Mouse (Mus musculus): ENCODE data around the gene Actr2. TPM values are rescaled to one million over a fixed set of nuclear protein-coding genes. Genes with fewer than 3 reads are reported as not detected.
A peak's percentile ranks its signal among the peaks of the same experiment; 100 is the strongest.
"Not testable (repeated sequence)": the region's sequence is repeated elsewhere in the genome, so short reads cannot be mapped to it uniquely, and the experiment has no call there.

Actr2 gene
- 152 TPM for polyA plus RNA-seq (2021)

DNA sequence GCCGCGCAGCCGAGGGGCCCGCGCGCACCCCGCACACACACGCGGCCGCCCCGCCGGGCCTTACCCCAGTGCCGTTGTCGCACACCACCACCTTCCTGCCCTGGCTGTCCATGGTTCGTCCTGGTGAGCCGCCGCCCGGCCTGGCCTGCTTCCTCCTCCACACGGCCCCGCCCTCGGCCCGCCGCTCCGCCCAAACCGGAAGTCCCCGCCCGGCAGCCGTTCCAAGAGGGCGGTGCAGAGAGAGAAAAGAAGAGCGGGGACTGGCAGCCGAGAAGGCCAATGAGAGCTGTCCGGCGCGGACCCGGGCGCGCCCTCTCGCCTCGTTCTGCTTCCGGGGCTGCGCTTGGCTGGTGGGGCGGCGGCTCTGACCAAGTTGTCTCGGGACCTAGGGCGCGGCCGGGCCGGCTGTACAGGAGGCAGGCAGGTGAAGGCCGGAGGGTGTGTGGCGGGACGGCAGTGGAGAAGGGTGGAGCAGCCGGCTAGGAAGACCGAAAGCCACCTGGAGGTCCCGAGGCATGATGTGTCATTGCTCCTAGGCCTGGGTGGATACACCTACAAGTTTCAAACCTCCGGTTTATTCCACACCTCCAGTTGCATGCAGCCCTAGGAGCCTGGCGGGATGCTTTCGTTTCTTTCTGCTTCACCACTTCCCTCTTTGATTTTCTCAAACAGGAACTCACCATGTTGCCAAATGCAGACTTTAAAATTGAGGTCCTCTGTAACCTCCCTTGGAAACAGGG lies at the start of gene Actr2:
Gene Actr2, minus strand, starts transcription at position 173 of the 740 bp plus-strand sequence.
- ATAC-seq (peak; percentile 99), DNase-seq (ENCODE audit: low read depth, low spot score) (peak; percentile 68)
- CTCF ChIA-PET = interaction anchor here (1.3 to 1.6 kb wide), 2 partner anchors 11 to 187 kb away, joined by 3 to 6 read pairs; no protein-coding TSS in a partner anchor
- no peaks in the 10 kb centered on the region for H3K27me3 ChIP-seq
- in situ Hi-C loops (cut with MboI; ENCODE audit: low pct_unique_long_range_greater_than_20kb) = no loop called here
- no peak for TF ChIP-seq CTCF (IDR thresholded peaks at IDR 0.05)
- POLR2A ChIA-PET = interaction anchor here (1.5 kb wide), 1 partner anchor 193 kb away, joined by 4 read pairs; no protein-coding TSS in a partner anchor

DNA sequence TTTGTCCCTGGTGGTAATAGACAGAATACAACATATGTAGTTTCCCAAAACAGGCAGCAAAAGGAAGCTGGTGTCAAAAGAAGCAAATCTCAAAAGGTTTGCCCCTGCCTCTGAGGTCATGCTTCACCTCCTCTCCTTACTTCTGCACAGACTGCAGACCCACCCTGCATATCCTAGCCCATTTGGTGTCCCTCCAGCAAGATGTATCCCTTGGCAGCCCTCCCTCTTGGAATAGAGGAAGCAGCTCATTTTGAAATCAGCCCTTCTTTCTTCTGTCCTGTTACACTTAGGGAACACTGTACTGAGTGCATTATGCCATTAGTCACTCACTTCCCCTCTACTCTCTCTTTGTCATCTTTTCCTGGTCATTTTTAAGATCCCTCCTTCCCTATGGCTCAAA lies 46.2 kb upstream of the Actr2 start:
- H3K27me3 ChIP-seq = peaks cover 3% of the 10 kb centered on the region
- ChIA-PET CTCF (no interaction called here), POLR2A (no interaction called here)
- DNase-seq (ENCODE audit: low read depth, low spot score) (no peak), ATAC-seq (no peak)
- in situ Hi-C loops (cut with MboI; ENCODE audit: low pct_unique_long_range_greater_than_20kb) = no loop called here
- no peak for TF ChIP-seq CTCF (IDR thresholded peaks at IDR 0.05)

DNA sequence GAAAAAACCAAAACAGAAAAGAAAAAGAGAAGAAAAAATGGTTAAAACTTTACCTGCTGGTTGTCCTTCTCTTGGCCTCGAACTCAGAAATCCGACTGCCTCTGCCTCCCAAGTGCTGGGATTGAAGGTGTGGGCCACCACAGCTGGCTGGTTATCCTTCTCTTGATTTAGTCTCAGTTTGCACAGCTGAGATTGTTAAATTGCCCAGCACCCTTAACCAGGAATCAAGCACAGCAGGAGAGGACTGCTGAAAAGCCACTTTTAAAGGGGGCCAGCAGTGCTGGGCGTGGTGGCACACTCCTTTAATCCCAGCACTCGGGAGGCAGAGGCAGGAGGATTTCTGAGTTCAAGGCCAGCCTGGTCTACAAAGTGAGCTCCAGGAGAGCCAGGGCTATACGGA lies 40.8 kb upstream of the Actr2 start:
- DNase-seq (ENCODE audit: low read depth, low spot score); CTCF ChIA-PET; H3K27me3 ChIP-seq; ATAC-seq; POLR2A ChIA-PET; in situ Hi-C loops (cut with MboI; ENCODE audit: low pct_unique_long_range_greater_than_20kb): not testable (repeated sequence)

DNA sequence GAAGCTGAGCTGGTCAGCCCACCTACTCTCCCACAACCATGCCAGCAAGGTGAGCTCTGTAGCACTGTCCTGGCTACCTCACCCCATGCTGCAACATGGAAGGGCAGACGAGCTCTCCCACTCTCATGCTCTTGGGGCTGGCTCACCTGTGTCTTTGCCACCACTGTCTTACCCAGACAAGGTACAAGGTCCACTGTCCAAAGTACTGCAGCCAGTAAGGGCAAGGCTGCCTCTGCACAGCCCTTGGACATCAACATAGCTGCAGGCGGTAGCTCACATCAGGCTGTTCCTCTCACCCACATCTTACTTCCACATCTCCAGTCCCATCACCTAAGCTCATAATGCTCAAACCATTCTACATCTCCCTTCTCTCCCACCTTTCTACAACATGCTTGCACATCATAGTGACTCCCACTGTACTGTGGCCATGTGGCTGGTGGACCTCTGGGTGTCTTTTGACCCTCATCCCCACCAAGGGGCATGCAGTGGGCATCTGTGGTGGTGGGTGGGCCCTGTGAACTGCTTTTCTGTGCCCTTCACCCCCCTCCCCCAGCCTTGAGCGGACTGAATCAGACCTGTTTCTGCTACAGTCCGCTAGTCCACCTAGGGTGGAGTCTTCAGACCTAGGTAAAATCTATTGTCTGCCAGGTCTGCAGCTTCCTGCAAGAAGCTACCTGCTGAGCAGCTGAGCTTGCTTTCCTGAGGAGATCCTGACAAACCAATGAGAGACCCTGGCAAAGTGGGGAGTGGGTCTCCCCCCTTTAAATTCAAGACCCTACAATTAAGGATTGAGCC lies 39.6 kb upstream of the Actr2 start:
- no peak for TF ChIP-seq CTCF (IDR thresholded peaks at IDR 0.05)
- ATAC-seq (peak; percentile 12), DNase-seq (ENCODE audit: low read depth, low spot score) (no peak)
- in situ Hi-C loops (cut with MboI; ENCODE audit: low pct_unique_long_range_greater_than_20kb) = no loop called here
- POLR2A ChIA-PET = no interaction called here
- H3K27me3 ChIP-seq = peaks cover 3% of the 10 kb centered on the region
- CTCF ChIA-PET = interaction anchor here (0.9 kb wide), 1 partner anchor 36 kb away, joined by 3 read pairs; no protein-coding TSS in a partner anchor

DNA sequence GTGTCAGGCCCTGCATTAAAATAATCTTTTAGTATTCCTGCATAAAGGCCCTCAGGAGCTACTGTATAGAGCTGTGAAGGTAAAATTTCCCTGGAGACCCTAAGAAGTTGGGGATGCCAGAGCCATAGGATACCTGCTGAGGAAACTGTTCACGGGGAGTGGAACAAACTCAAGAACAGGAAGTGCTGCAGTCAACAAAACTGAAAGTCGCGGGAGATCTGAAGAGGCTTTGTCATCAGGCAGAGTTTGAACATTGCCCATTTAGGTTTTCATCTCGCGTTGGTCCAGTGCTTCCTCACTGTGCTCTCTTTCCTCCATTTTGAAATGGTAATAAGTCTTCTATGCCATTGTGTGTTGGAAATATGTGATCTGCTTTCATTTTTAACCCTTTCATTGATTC lies 38.6 kb upstream of the Actr2 start:
- POLR2A ChIA-PET = interaction anchor here (0.6 kb wide), 1 partner anchor 142 kb away, joined by 4 read pairs; no protein-coding TSS in a partner anchor
- CTCF ChIA-PET = no interaction called here
- H3K27me3 ChIP-seq = peaks cover 3% of the 10 kb centered on the region
- ATAC-seq (no peak), DNase-seq (ENCODE audit: low read depth, low spot score) (no peak)
- no peak for TF ChIP-seq CTCF (IDR thresholded peaks at IDR 0.05)
- in situ Hi-C loops (cut with MboI; ENCODE audit: low pct_unique_long_range_greater_than_20kb) = no loop called here

DNA sequence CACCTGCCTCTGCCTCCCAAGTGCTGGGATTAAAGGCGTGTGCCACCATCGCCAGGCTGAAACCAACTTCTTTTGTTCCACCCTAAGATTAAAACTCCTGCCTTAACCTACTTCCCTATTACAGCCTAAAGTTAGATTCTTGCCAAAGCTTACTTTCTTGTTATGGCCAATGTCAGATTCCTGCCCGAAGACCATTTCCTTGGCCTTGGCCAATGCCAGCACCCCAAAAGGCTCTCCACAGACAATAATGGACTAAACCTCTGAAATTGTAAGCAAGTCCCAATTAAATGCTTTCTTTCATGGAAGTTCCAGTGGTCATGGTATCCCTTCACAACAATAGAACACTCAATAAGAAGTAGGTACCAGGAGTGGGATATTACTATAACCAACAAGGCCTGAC lies 37.2 kb upstream of the Actr2 start:
- H3K27me3 ChIP-seq = no peaks in the 10 kb centered on the region
- ChIA-PET CTCF (no interaction called here), POLR2A (interaction anchor here (0.6 kb wide), 1 partner anchor 17 kb away, joined by 4 read pairs; no protein-coding TSS in a partner anchor)
- DNase-seq (ENCODE audit: low read depth, low spot score) (no peak), ATAC-seq (no peak)
- in situ Hi-C loops (cut with MboI; ENCODE audit: low pct_unique_long_range_greater_than_20kb) = loop anchor here (25.0 kb wide), 1 partner anchor 112 kb away; no protein-coding TSS in a partner anchor
- TF ChIP-seq CTCF (IDR thresholded peaks at IDR 0.05) = no peak

DNA sequence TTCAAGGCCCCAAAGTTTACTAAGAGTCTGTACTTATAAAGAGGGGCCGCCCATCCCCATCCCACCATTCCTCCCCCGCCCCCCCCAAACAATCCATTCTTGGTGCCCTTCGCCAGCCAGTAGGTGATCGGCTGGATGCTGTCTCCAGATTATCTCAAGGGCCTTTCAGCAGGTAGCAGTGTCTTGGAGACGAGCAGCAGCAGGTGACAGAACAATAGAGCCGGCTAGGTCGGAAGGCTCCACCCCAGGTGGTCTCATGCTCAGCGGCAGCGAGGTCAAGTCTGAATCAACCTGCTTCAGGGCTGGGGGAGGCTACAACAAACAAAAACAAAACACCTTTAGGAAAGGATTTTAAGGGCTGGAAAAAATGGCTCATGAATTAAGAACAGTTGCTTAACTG lies 32.7 kb upstream of the Actr2 start:
- POLR2A ChIA-PET = no interaction called here

DNA sequence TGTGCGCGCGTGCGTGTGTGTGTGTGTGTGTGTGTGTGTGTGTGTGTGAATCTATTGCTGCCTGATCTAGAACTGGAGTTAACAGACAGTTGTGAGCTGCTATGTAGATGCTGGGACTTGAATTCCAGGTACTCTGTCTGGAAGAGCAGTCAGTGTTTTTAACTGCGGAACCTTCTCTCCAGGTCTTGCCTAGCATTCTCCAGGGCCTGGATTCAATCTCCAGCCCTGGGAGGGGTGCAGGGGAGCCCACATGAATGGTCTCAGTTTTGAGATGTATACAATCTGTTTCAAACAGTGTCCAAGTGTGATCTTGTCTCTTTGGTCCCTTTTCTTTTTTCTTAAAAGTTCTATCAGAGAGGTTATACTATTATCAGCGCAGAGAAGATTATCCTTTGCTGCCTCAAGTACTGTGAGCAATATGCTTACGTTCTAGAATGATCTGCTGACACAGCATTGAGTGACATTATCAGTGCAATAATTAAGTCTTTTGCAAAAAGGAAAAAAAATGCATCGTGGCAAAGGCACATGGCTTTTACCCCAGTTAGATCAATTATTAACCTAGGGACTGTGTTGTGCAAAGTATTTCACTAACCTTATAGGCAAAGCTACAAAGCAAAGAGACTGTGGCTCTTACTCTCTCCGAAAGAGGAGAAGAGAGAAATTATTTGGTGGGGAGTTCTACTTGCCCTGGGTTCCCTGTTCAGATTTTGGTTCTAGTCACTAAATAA lies 32.0 kb upstream of the Actr2 start:
- no peak for TF ChIP-seq CTCF (IDR thresholded peaks at IDR 0.05)
- no peaks in the 10 kb centered on the region for H3K27me3 ChIP-seq
- no peak for ATAC-seq
- ChIA-PET POLR2A (no interaction called here), CTCF (no interaction called here)
- in situ Hi-C loops (cut with MboI; ENCODE audit: low pct_unique_long_range_greater_than_20kb) = loop anchor here (25.0 kb wide), 1 partner anchor 118 kb away; no protein-coding TSS in a partner anchor
- no peak for DNase-seq (ENCODE audit: low read depth, low spot score)

More for the DNA sequence above, 32.7 kb upstream of the Actr2 start:
- CTCF ChIA-PET = no interaction called here
- no peaks in the 10 kb centered on the region for H3K27me3 ChIP-seq
- TF ChIP-seq CTCF (IDR thresholded peaks at IDR 0.05) = no peak
- in situ Hi-C loops (cut with MboI; ENCODE audit: low pct_unique_long_range_greater_than_20kb) = loop anchor here (25.0 kb wide), 1 partner anchor 117 kb away; no protein-coding TSS in a partner anchor
- DNase-seq (ENCODE audit: low read depth, low spot score) (no peak), ATAC-seq (no peak)

DNA sequence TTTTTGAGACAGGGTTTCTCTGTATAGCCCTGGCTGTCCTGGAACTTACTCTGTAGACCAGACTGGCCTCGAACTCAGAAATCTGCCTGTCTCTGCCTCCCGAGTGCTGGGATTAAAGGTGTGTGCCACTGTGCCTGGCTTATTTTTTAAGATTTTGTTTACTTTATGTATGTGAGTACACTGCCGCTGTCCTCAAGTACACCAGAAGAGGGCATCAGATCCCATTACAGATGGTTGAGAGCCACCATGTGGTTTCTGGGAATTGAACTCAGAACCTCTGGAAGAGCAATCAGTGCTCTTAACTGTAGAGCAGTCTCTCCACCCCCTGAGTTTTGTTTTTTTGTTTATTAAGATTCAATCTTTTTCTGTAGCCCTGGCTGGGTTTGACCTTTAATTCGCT lies 31.0 kb upstream of the Actr2 start:
- ATAC-seq; CTCF ChIA-PET; DNase-seq (ENCODE audit: low read depth, low spot score); H3K27me3 ChIP-seq; POLR2A ChIA-PET: not testable (repeated sequence)
- TF ChIP-seq CTCF (IDR thresholded peaks at IDR 0.05) = peak; percentile 55
- in situ Hi-C loops (cut with MboI; ENCODE audit: low pct_unique_long_range_greater_than_20kb) = loop anchor here (25.0 kb wide), 1 partner anchor 119 kb away; no protein-coding TSS in a partner anchor

DNA sequence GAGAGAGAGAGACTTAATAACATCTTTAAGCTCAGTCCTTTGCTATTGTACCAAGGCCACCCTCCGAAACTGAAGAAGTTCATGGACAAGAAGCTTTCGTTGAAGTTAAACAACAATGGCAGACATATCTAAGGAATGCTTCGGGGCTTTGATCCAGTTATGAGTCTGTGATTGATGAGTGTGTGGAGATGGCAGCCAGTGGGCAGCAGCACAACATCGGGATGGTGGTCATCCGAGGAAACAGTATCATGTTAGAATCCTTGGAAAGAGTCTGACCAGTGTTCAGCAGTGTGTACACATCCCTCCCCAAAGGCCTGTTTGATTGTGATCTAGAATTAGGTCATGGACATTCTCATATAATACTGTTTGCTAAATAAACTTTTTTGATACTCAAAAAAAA lies 29.8 kb upstream of the Actr2 start:
- in situ Hi-C loops (cut with MboI; ENCODE audit: low pct_unique_long_range_greater_than_20kb) = loop anchor here (25.0 kb wide), 1 partner anchor 120 kb away; no protein-coding TSS in a partner anchor
- no peaks in the 10 kb centered on the region for H3K27me3 ChIP-seq
- ChIA-PET CTCF (no interaction called here), POLR2A (no interaction called here)
- no peak for DNase-seq (ENCODE audit: low read depth, low spot score)
- no peak for TF ChIP-seq CTCF (IDR thresholded peaks at IDR 0.05)
- ATAC-seq = no peak

Data from Patski (cell line).